Mouse (Mus musculus) cerebellum, adult 2 months (tissue): ENCODE measurements around the gene Mfrp. TPM values are rescaled to one million over a fixed set of nuclear protein-coding genes. Genes with fewer than 3 reads are reported as not detected.
A peak's percentile ranks its signal among the peaks of the same experiment; 100 is the strongest.

Experiments
- DNase-seq, 2 experiments: peaks; one replicate each; pipeline ENCODE4 v3.0.0; 2021
- H3K27ac ChIP-seq: fragments of 200-500 bp; 2 replicates; pipeline ENCODE4 v1.5.1; 2012; ENCODE audit warnings: low read length, control low read depth, inconsistent platforms; ENCODE audit not compliant: insufficient read depth
- H3K27me3 ChIP-seq: fragments of 200-500 bp; 2 replicates; pipeline ENCODE4 v1.6.1; 2012; ENCODE audit warnings: inconsistent platforms, mild to moderate bottlenecking, low read length, moderate library complexity; ENCODE audit not compliant: control insufficient read depth, insufficient read depth
- H3K4me1 ChIP-seq: fragments of 200-500 bp; 2 replicates; pipeline ENCODE4 v1.6.1; 2011; ENCODE audit warnings: low read length; ENCODE audit not compliant: control insufficient read depth, insufficient read depth
- H3K4me3 ChIP-seq: fragments of 200-500 bp; replicated peaks from 2 replicates; pipeline ENCODE3; 2011; ENCODE audit warnings: mild to moderate bottlenecking, low read depth, low read length, control low read depth; ENCODE audit not compliant: insufficient read depth
- CTCF ChIP-seq: fragments of 200-500 bp; IDR thresholded peaks from 2 replicates; pipeline ENCODE4 v1.5.1; 2011; ENCODE audit warnings: low read depth, mild to moderate bottlenecking, control low read depth, low read length, moderate library complexity, borderline replicate concordance; ENCODE audit not compliant: insufficient read depth
- POLR2A ChIP-seq: fragments of 200-500 bp; IDR thresholded peaks from 2 replicates; pipeline ENCODE4 v1.6.1; 2011; ENCODE audit warnings: low read length, control low read depth, borderline replicate concordance; ENCODE audit not compliant: insufficient read depth
- WGBS: fragments of 180-500 bp; shearing (Covaris S2); methylation state at CpG from one replicate; pipeline ENCODE4 v1.1.7; 2018; 5-methylcytosine and 5-hydroxymethylcytosine counted together
- polyA plus RNA-seq: library from polyadenylated mRNA; depleted of rRNA; stranded (reverse); fragments of >200 nt; gene quantifications from 2 replicates; pipeline ENCODE4 v1.2.3, GENCODE M21; 2012

Gene Mfrp
- polyA plus RNA-seq, 1 experiment, result 2.7 TPM

DNA sequence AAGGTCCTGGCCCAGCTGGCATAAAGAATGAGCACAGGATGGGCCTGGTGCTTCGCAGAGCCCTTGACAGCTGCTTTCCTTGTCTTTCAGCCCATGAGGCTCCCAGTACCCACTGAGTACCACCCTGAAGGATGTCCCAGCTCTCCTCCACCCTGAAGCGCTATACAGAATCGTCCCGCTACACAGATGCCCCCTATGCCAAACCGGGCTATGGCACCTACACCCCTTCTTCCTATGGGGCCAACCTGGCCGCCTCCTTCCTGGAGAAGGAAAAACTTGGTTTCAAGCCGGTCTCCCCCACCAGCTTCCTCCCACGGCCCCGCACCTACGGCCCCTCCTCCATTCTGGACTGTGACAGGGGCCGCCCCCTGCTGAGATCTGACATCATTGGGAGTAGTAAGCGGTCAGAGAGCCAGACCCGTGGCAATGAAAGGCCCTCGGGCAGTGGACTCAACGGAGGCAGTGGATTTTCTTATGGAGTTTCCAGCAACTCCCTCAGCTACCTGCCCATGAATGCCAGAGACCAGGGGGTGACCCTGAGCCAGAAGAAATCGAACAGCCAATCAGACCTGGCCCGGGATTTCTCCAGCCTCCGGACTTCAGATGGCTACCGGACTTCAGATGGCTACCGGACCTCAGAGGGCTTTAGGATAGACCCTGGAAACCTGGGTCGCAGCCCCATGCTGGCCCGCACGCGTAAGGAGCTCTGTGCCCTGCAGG lies 26.1 kb upstream of the Mfrp start:
- DNase-seq, result peak; percentile 42 to 51

DNA sequence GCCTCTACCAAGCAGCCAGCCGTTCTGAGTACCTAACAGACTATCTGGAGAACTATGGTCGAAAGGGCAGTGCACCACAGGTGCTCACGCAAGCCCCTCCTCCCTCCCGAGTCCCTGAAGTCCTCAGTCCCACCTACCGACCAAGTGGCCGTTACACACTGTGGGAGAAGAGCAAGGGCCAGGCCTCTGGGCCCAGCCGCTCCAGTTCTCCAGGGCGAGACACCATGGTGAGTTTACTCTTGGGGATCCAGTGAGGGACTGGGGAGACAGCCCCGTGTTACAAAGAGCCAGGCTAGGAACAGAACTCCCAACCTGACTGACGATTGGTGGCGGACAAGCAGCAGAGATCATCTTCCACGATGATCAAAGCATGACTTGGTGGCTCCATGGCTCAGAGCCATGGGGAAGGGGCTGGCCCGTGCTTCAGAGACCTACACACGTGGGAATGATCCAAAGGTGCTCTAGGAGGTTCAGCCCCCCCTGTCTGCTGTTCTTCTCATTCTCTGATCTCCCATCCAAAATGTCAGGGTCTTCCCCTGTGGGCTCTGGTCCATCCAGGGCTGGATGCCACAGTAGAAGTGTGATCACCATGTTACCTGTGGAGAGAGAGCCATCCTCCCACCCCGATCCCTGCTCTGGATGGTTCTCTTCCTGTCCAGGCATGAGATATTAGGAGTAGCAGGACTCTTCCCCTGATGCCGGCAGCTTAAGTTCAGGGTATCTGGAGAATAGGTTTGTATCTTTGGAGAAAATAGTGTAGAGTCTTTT lies 25.3 kb upstream of the Mfrp start:
- H3K27me3 ChIP-seq, result no peaks in the 10 kb centered on the region
- H3K27ac ChIP-seq, result peak overlapping the region; percentile 22; the same call in 1 of the 2 replicates
- WGBS, result 69% methylated on average over 16 of the region's 16 CpGs
- peaks cover 70% of the 10 kb centered on the region for H3K4me1 ChIP-seq
- DNase-seq, result peak in 1 of 2 experiments; percentile 18
- TF ChIP-seq CTCF (no peak), POLR2A (no peak)
- no peak overlapping the region for H3K4me3 ChIP-seq

More for the DNA sequence above, 26.1 kb upstream of the Mfrp start:
- no peak for TF ChIP-seq CTCF
- TF ChIP-seq POLR2A, result no peak
- Histone ChIP-seq H3K4me1 (peaks cover 65% of the 10 kb centered on the region), H3K27ac (no peak overlapping the region), H3K27me3 (no peaks in the 10 kb centered on the region), H3K4me3 (no peak overlapping the region)
- 67% methylated on average over 24 of the region's 24 CpGs for WGBS

DNA sequence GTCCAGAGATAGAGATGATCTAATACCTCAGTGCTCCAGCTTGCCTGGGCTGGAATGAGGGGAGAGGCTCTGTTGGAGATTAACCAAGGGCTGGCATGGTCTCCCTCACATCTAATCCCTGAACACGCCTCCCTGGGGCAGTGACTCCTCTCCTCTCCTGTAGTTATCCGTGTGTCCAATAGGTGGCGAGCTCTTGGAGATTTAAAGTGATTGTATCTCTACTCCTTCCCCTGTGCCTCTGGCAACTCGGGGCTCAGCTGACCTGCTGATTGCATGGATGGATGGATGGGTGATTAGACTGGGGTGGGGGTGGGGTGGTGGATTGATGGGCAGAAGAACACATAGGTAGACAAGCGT lies 24.8 kb upstream of the Mfrp start:
- TF ChIP-seq CTCF, result peak; percentile 69; the same call in 1 of the 2 replicates
- TF ChIP-seq POLR2A, result no peak
- 13% methylated on average over 5 of the region's 5 CpGs for WGBS
- Histone ChIP-seq H3K27ac (no peak overlapping the region), H3K4me1 (peaks cover 67% of the 10 kb centered on the region), H3K4me3 (no peak overlapping the region), H3K27me3 (no peaks in the 10 kb centered on the region)
- peak; percentile 68 to 76 for DNase-seq

DNA sequence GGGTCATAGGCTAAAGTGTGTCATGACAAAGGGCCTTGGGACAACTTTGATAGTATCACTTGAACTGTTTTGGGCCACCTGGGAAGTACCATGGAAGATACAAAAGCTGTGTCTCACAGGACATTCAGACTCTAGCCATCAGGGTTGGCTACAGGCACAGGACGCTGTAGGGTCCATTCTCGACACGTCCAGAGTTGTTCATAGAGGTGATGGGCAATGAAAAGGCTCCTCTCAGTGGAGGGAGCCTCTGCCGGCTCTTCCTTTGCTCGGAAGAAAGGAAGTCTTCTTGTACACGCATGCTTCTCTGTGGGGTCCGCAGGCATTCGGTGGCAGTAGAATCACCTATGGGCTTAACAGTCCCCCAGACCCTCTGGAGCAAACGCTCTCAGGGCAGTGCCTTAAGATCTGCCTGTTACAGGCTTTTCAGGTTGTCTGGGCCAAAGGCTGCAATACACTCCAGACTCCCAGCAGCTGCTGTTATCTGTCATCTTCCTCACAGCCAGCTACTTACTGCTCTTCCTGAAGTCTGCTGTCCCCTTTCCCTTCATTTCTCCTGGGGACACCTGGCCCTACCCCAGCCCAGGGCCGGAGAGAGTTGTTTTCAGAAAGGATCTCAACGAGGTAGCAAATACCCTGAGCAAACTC lies 24.1 kb upstream of the Mfrp start:
- no peak overlapping the region for H3K4me3 ChIP-seq
- 80% methylated on average over 11 of the region's 11 CpGs for WGBS
- no peaks in the 10 kb centered on the region for H3K27me3 ChIP-seq
- peak overlapping the region; percentile 70 for H3K27ac ChIP-seq
- peak in 1 of 2 experiments; percentile 15 for DNase-seq
- TF ChIP-seq POLR2A, result no peak
- TF ChIP-seq CTCF, result no peak
- H3K4me1 ChIP-seq, result peaks cover 64% of the 10 kb centered on the region

DNA sequence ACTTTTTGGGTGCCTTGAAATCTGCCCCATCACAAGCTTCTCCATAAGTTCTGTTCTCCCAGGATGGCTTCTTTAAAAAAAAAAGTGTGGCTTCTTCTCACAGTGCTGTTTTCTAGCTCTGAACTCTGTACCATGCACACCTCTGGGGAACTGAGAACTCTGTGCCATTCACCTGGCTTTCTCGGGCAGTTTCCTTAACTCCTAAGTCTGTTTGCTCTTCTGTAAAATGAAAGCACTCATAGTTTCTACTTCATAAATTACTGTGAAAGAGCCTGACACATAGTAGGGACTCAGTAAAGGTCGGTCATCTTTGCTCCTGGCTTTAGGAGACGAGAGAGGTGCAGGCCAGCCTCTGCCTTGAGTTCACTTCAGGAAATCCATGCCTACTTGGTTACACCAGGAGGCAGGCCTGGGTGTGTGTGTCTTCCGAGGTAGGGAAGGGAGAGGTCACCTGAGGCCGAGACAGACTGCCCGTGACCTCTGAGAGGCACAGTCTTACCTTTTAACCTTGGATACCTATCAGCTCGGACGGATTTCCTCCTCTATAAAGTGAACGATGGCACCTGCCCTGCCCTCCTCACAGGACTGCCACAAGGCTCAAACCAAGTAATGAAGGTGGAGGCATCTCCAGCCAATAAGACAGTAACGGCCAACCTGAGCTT lies 23.3 kb upstream of the Mfrp start:
- 43% methylated on average over 10 of the region's 10 CpGs for WGBS
- peak overlapping the region; percentile 70 for H3K27ac ChIP-seq
- no peak for DNase-seq

DNA sequence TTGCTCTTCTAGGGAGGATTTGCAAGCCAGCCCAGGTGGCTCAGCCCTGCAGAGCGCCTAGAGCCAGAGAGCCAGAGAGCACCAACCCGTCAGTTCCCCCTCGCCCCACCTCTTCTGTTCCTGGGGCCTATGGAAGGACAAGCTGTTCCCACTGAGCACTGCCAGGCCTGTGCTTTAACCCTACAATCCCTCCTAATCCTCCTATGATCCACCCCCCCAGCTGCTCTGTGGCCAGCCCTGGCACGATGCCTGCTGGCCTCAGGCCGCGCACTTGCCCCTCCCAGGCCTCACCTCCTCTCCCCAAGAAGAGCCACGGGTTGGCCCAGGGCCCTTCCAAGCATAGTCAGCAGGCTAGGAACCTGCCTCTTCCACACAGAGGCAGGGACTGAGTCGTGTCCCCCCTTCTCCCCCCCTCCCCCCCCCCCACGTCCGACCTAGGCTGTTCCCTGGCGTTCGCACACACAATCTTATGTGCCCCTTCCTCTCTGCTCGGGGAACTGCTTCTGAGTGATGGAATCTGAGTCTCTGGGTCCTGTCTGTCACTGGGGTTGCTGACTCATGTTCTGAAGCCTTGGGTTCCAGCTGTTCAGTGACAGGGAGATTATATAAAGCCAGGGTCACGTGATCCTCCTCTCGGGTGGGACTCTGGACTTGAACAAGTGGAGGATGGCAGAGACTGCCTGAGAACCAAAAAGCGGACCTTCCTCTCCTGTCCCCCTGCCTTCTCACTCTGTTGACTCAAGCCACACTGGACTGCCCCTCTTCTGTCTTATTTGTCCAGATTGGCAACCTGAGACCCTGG lies 22.4 kb upstream of the Mfrp start:
- H3K4me3 ChIP-seq, result no peak overlapping the region
- DNase-seq, result peak; percentile 92 to 96
- no peaks in the 10 kb centered on the region for H3K27me3 ChIP-seq
- peaks cover 58% of the 10 kb centered on the region for H3K4me1 ChIP-seq
- TF ChIP-seq CTCF (no peak), POLR2A (no peak)
- H3K27ac ChIP-seq, result peak overlapping the region; percentile 80
- WGBS, result 7% methylated on average over 16 of the region's 16 CpGs

More for the DNA sequence above, 23.3 kb upstream of the Mfrp start:
- peak overlapping the region; percentile 12 for H3K4me3 ChIP-seq
- H3K4me1 ChIP-seq, result peaks cover 57% of the 10 kb centered on the region
- no peaks in the 10 kb centered on the region for H3K27me3 ChIP-seq
- TF ChIP-seq CTCF, result no peak

DNA sequence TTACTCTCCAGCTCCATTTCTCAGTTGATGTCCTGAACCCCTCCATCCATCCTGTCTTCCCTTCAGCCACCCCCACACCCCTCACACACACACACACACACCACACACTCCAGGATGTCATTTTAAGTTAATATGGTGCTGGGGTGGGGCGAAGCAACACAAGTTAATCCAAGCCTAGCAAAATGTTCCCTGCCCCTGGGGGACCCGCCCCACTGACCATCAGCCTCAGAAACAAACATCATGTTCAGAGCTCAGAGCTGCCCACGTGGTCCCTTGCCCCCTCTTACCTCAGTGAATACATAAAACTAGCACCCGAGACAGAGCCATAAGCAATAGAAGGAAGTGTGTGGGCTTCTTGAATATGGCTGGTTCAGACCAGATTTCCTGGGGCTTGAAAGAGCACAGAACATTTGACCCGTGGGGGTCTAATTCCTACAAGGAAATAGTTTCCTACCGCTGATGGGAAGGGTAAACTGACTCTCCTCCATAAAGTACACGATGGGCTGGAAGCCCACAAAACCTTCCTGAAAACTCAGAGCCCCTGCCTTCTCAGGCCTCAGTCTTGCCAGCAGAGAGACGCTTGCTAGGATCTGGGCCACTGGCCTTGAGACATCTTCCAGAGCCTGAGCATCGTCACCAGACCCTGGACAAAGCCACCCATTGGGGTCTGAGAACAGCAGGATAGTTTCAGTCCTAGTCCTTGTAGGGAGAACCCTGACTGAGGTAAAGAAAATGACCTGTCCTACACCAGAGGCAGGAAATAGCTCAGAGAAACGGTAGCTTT lies 21.3 kb upstream of the Mfrp start:
- H3K27ac ChIP-seq, result peak overlapping the region; percentile 80
- no peaks in the 10 kb centered on the region for H3K27me3 ChIP-seq
- no peak overlapping the region for H3K4me3 ChIP-seq
- no peak for TF ChIP-seq CTCF
- TF ChIP-seq POLR2A, result no peak
- peaks cover 54% of the 10 kb centered on the region for H3K4me1 ChIP-seq
- 73% methylated on average over 10 of the region's 10 CpGs for WGBS
- DNase-seq, result peak; percentile 19 to 31
